Mouse (Mus musculus): ENCODE measurements around the gene Gapvd1.
A peak's percentile ranks its signal among the peaks of the same experiment; 100 is the strongest.

The Gapvd1 gene

DNA sequence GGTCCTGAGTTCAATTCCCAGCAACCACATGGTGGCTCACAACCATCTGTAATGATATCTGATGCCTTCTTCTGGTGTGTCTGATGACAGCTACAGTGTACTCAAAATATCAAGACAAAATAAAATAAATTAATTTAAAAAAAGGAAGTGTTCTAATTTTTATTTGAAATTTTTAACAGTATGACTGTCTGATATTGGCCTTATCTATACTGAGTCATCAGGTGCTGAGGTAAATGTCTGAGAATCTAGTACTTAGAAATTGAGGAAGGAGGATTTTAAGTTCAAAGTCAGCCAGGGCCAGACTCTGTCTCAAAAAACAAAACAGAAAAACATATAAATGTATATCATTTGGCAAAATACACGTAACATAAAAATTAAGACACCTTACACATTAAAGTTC lies 46.4 kb downstream of the Gapvd1 start:
- no peak for DNase-seq

DNA sequence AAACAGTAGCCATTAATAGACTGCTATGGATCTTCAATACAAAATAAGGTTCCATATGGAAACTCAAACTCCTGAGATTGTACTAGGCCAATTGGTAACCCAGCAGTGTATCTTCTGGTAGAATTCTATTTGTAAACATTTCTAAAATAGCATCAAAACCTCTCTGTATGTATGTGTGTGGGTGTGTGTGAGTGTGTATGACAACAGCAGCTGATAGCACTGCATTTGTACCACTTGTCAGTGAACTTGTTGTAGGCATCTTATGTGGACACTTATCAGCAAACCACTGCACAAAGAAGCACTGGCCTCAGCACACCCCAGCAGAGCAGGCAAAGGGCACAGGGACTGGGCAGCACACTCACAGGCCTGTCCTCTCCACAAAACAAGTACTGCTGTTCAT lies 58.4 kb downstream of the Gapvd1 start:
- no peak for DNase-seq

DNA sequence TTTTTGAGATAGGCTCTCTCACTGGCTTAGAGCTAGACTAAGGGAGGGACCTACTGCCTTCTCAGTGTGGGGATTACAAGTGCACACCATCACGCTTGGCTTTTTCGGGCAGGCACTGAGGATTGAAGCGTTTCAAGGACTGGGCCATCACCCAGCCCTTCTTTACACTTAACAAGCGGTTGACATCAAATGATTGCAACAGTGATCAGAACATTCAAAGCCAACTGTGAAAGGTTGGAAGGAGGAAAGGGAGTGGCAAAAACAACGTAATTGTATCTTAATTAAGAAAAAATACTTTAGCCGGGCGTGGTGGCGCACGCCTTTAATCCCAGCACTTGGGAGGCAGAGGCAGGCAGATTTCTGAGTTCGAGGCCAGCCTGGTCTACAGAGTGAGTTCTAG lies 62.2 kb downstream of the Gapvd1 start:
- DNase-seq, result no peak

DNA sequence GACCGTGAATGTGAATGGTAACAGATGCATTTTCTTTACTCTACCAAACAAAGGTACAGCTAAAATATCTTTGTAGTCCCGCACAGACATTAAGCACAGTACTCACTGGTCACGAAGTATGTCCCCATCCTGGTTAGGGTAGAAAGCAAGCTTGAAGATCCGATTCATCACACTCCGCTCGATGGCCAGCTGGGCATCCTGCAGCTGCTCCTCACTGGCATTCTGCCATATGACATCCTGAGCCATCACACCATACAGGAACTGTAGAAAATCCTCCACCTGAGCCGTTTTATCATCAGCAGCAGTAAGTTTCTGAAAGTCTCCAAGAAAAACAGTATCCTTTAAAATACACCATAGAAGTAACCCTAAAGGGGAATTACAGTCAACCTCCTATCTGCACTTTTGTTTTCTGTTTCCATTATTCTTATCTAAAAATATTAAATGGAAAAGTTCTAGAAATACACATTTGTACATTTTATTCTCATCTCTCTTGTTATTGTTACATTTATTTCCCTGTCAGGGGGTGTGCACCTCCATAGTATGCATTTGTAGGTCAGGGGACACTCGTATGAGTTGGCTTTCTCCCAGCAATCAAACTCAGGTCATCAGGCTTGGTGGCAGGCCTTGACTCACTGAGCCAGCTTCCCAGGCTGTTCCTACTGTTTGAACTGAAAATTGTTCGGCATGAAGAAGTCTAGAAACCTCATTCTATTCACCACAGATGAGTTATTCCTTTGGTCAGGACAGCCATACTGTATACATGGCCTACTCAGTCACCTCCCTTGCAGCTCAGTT lies 70.8 kb downstream of the Gapvd1 start:
- DNase-seq, result no peak

DNA sequence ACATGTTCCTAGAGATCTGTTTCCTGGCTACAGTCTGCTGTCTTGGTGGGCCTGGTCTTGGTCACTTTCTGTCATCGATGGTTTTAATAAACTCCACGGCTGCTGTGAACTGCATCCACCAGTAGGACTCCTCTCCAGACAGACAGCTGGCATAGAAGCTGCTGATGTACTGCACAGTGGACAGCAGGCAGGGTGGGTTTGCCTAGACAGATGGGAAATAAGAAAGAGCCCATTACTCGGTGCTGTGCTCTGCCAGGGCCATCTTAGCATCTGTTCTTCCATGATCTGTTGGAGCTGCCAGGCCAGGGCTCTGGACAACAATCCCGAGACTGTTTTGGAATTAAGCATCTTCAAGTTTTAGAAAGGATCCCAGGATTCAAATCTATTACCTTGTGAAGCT lies 77.1 kb downstream of the Gapvd1 start:
- no peak for DNase-seq

DNA sequence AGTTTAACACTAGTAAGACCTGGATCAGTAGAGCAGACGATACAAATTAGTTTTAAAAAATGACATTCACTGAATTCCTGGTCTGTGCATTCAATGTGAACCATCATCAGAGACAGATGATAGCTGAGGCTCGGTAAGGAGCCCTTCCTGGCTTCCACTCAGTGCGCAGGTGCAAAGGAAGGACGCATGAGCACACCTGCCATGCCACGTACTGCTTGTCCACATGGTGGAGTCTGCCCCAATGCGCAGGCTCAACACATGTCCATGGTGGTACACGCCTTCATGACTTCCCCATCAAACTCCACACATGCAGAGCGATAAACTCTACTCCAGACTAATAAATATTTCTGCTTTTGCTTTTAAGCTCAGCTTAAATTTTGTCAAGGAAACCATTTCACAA lies 78.0 kb downstream of the Gapvd1 start:
- no peak for DNase-seq

DNA sequence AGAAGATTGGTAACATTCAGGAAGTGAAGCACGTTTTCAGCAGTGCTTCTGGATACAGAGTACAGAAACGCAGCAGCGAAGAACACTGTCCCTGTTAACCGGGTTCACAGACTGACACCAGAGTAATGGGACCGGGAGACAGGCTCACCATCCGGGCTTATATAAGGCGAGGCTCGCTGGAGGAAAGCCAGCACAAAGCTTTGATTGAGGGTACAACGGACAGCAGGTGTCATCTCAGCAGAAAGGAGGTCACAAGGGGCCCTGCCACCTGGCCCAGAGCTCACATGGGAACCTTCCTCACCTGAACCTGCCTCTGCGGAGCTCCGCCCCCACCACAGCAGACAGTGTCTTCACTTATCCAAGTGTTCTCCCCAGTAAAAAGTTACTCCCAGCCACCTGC lies 81.2 kb downstream of the Gapvd1 start:
- peak in 1 of 2 experiments; percentile 16 for DNase-seq

DNA sequence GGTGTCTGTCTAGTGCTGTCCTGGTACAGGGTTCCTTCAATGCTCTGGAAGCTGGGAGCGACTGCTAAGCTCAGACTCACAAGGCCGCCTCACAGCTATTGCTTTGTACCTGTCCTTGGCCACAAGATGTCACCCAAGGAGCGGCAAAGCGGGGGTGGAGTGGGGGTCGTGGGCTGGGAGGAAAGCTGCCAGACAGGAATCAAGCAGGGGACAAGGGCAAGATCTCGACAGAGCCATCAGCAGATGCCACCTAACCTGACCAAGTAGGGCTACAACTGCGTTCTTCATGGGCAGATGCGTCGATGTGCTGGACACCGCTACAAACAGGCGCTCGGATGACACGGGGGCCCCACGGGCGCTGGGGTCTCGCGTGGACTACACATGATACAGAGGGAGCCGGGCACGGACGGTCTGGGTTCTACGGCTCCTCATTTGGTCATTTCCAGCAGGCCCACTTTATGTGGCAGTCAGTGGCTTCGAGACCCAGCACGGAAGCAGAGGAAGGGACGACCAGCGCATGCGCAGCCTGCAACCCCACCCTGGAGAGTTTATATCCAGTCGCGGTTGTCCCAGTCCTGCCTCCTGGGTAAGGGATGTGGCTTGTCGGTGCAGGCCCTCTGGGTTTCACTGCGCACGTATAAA lies 83.5 kb downstream of the Gapvd1 start:
- peak; percentile 57 to 75 for DNase-seq

DNA sequence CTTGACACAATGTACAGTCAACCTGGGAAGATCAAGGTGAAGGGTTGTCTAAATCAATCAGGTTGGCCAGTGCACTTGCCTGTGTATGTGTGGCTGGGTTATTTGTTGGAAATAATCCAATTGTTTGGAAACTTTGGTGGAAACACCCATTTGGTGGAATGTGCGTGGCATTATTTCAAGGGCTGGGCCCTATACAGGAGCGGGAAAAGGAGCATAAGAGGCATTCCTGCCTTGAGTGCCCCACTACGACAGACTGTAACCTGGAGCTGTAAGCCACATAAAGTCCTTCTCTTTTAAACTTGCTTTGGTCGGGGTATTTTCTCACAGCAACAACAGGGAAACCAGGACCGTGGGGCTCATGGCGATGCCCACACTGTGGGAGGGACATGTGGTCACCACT lies 84.6 kb downstream of the Gapvd1 start:
- no peak for DNase-seq

DNA sequence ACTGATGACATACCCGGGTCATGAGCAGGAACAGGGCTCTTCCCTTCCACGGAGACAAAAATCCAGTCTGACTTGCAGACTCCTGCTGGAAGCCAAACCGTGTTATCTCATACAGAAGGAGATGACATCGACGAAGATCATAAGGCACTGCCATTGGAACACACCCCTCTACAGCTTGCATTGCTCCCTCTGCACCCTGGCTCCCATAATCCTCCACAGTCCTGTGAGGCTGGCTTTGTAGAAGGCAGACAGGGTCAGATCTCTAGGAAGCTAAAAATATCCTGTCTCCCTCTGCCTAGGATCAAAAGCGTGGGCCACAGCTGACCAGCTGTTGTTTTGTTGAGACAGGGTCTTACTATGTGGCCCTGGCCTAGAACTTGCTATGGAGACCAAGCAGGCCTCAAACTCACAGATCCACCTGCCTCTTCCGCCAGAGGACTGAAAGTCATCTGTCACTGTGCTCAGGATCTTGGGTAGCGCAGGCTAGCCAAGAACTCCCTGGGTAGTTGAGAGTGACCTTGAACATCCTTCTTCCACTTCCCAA lies 85.8 kb downstream of the Gapvd1 start:
- no peak for DNase-seq

DNA sequence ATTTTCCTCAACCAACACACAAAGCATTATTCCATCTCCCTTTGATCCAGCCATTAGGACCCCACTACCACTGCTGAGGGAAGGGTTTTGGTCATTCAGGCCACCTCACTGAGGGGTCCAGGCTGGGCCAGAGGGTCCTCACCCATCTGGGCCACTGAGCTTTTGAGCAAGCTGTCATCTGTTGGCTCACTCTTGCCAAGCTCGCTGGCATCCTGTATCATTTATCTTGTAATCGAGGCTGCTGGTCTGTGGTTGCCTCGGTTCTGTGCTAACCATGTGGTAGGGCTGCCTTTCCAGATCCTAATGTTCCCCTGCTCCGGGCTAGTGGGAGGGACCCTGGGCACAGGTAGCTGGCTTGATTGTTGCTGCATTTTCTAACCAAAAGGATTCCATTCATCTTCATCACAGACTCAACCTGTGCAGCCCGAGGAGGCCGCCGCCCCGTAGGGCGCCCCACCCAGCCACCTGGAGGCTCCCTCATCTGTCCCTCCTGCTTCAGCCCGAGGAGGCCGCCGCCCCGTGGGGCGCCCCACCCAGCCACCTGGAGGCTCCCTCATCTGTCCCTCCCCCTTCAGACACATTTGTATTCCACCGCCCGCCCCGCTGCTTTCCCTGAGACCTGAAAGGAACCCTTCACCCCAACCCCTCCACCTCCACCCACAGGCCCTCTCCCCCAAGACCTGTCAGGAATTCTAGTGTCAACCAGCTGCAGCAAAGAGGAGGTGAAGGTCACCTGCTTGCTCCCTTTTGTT lies 86.4 kb downstream of the Gapvd1 start:
- DNase-seq, result peak in 1 of 2 experiments; percentile 41

DNA sequence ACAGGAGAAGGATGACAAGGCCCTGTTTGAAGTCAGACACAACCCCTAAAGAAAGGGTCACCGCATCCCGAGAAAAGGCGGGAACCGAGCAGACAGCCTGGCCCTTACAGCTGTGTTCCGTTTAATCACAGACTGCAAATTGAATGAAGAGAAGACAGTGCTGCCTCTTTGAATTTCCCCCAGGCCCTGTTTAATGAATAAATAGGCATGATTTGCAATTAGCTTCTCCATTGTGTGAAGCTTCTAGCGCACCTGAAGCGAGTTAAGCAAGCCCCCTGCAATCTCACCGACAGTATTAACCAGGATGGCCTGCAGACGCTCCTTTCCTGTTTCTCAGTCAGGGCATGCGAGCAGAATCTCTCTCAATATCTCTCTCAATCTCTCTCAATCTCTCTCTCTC lies 87.2 kb downstream of the Gapvd1 start:
- DNase-seq, result no peak

DNA sequence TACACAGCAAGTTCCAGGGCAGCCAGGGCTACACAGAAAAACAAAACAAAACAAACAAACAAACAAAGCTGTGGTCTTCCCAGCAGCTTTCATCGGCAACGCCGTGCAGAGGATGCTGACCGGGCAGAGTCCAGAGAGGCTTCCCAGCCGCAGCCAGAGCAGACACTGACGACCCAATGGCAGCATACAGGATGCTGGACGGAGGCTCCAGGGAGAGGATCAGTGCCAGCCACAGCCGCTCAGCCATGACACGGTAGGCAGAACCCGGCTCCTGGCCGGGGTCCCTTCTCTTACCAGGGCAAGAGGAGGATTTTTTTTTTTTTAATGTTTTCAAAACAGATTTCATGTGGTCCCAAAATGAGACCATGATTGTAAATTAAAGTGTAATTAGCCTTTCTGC lies 107.6 kb downstream of the Gapvd1 start:
- DNase-seq, result no peak

DNA sequence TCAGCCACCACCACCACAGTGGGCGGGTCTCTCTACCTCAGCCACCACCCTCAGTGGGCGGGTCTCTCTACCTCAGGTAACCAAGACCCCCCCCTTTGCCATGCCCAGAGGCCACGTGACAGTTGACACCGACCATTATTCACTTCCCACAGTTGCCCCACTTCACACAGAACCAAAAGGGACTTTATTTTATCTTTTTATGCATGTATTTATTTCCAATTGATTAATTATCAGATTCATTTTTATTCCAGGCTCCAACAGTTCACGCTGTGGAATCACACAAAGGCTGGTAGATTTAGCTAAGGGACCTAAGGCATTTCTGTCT lies 108.5 kb downstream of the Gapvd1 start:
- no peak for DNase-seq

DNA sequence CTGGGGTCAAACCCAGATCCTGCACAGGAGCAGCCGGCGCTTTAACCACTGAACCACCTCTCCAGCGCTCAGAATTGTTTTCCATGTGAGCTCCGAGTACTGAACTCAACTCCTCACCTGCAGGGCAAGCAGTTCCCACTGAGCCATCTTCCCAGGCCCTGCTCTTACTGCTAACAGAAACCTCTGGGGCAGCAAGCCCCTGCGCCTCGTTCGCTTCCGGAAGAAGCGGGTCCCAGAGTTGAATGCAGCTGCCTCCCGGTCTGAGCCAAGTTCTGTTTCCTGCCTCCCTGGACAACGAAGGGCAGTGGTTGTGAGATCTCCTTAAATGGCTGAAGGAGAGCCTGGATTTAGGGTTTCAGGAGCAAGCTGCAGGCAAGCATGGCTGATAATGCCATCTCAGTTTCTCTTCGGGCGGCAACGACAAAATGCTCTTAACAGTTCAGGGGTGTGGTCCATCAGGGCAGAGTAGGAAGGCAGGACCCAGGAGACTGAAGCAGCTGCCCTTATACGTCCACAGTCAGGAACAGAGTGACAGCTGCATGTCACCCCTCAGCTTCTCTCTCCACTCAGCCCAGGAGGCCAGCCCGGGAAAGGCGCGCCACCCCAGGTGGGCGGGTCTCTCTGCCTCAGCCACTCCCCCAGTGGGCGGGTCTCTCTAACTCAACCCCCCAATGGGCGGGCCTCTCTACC lies 109.0 kb downstream of the Gapvd1 start:
- DNase-seq, result peak; percentile 85

DNA sequence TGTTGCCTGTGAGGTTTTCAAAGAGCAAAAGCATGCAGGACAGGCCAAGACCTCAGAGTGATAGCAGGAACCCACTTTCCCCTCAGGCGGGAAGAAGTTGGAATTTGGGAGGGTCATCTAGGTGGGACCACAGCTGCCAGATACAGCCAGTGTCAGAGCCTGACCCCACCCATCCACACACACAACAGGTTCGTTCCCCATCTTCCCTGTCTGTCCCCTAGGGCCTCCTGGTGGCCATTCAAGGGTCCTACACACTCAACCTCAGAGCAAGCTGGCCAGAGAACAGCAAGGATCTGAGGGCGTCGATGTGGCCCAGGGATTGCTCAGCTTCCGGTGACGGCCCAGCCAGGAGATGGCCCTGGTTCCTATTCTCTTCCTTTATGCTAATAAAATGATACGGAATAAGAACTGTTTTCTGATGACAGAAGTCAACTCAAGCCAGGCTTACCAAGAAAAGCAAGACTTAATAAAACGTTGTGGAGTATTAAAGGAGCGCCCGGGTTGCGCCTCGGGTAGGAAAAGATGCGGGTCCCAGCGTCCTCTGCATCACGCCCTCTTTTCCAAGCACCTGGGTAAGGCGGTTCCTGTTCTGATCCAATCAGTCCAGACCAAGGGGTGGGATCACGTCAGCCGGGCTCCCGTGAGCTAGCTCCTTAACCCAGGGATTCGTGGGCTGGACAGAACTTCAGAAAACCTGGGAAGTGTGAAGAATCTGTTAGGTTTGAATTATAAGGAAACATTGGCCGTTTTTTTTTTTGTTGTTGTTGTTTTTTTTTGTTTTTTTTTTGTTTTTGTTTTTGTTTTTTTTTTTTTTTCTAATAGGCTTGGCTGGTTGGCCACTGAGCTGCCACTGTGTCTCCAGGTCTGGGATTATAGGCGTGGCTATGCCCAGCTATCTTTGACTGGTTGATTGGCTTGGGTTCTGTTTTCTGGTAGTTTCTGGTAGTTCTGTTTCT lies 110.2 kb downstream of the Gapvd1 start:
- DNase-seq, result peak; percentile 39 to 45

DNA sequence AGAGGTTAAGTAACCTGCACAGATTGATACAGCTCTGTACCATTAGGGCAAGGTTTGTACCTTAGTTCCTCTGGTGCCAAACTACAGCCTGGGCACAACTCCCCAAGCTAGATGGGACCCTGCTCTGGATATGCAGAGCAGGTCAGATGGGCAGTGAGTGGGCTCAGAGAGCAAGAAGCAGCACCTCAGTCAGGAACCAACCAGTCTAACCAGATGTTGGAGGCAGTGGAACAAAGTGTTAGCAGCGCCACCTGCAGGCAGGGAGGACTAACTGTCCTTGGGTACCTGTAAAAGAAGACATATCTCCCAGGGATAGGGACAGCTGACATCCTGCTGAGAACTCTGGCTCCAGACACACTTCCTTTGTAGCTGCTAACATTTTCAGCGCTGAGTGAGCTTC lies 112.7 kb downstream of the Gapvd1 start:
- DNase-seq, result peak; percentile 63 to 67

DNA sequence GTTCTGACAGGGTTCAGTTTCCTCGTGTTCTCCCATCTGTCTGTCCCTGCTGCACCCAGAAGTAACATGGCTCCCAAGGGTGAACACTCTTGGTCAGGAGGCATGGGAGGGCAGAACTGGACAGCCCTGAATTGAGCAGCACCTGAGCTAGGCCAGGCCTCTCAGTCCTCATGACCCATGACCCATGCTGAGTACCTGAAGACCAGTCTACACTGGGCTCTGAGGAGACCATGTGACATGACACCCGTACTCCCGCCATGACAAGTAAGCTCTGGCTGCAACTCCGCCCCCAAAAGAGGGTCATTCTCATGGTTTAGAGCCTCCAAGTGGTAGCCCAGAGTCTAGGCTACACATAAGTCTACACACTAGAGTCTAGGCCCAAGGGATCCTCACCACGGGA lies 115.3 kb downstream of the Gapvd1 start:
- no peak for DNase-seq

DNA sequence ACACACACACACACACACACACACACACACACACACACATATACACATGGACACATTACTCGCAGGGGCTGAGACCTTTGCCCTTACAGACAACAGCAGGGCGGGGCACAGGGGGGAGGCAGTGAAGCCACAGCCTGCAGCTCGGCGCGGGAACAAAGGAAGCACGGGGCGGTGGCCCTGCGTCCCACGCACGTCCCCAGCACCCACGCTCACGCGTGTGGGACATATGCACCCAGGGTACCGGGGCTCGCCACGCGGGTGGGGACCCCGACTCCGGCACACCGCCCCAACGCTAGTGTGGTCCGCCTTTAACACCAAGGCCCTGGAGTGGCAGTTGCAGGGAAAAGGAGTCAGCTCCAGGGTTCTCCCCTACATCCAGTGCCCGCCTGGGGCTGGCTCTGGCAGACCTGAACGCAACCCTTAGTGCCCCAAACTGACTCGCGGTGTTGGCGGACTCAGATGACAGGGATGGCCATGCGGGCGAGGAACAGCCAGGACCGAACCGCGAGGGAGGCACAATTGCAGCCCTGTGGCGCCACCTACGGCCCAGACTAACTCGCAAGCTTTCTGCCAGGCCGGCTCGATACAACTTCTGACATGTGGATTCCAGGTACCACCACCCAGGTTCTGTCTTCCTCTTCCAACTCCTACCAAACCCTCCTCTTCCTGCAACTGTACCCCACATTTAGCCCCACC lies 115.9 kb downstream of the Gapvd1 start:
- peak; percentile 84 to 87 for DNase-seq

DNA sequence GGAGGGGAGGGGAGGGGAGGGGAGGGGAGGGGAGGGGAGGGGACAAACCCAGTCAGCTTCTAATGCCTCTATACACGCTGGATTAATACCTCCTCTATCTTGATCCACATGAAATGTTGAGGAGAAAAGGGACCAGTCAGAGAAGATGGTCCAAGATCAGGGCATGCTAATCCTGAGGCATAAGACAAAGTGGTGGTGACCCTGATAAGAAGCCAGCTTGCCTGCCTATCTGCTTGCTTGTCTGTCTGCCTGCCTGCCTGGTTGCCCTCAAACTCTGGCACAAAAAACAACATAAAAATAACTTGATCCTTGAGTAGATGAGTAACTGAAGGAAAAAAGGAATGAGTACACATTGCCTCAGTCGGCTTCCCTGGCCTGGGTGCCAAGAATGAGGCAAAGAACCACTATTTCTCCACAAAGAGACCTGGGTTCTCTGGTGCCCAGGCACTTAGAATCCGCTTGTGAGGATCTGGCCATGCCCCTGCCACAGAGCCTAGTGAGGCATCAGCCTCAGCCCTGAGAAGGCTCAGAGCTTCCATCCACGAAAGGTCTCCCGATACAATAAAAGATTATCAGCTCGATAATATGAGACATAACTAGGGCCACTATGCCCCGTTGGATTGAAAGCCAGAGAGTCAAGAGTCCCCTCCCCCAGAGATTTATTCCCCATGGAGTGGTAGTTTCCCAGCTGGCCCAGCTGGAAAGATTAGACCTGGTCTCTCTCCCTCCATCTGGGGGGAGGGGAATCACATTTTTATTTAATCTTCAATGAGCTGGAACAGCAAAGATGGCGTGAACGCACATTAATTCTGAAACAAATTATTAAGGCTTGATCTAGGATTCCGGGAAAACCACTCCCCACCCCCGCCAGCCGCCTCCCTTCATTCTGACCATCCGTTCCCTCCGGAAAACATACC lies 119.5 kb downstream of the Gapvd1 start:
- no peak for DNase-seq

Data from thymus, postnatal 36 days (tissue).